Mouse (Mus musculus): ENCODE data around the gene Myh3.

- no peak for TF ChIP-seq CTCF (IDR thresholded peaks at IDR 0.05; ENCODE audit: control insufficient read depth, insufficient read depth, insufficient read length)
- TF ChIP-seq MAX (IDR thresholded peaks at IDR 0.05): no peak
- no peak for TF ChIP-seq CEBPB (IDR thresholded peaks at IDR 0.05; ENCODE audit: low read depth)
- TF ChIP-seq USF1 (IDR thresholded peaks at IDR 0.05; ENCODE audit: low read depth): no peak
- no peak for TF ChIP-seq MYOG (IDR thresholded peaks at IDR 0.05; ENCODE audit: control insufficient read depth, extremely low read depth, insufficient read length)
- TF ChIP-seq MYOD1 (IDR thresholded peaks at IDR 0.05; ENCODE audit: control insufficient read depth, insufficient read length, low read depth): no peak
- TF ChIP-seq FOSL1 (IDR thresholded peaks at IDR 0.05; ENCODE audit: insufficient read depth, low read length, poor library complexity, severe bottlenecking): no peak
These were observed 41.9 kb upstream of the Myh3 start for GRCm38 (mm10) chr11:67036229-67036628.

Data from C2C12 (cell line).